Mouse (Mus musculus) small intestine, adult 2 months (tissue): ENCODE results near the gene Samd4. TPM values are rescaled to one million over a fixed set of nuclear protein-coding genes. Genes with fewer than 3 reads are reported as not detected.

Source experiments
- H3K27ac ChIP-seq: fragments of 200-500 bp; 2 replicates; pipeline ENCODE4 v1.5.1; 2012; ENCODE audit warnings: low read depth, low read length, control low read depth, inconsistent platforms; ENCODE audit not compliant: insufficient read depth
- H3K27me3 ChIP-seq: fragments of 200-500 bp; 2 replicates; pipeline ENCODE4 v1.6.1; 2012; ENCODE audit warnings: mild to moderate bottlenecking, moderate library complexity, low read length, inconsistent platforms; ENCODE audit not compliant: control insufficient read depth, insufficient read depth
- H3K36me3 ChIP-seq: fragments of 200-500 bp; 2 replicates; pipeline ENCODE4 v1.6.1; 2012; ENCODE audit warnings: mild to moderate bottlenecking, low read length, control low read depth, inconsistent platforms; ENCODE audit not compliant: control insufficient read depth, insufficient read depth
- H3K4me1 ChIP-seq: fragments of 200-500 bp; 2 replicates; pipeline ENCODE4 v1.6.1; 2012; ENCODE audit warnings: low read length, inconsistent platforms, mixed read lengths; ENCODE audit not compliant: control insufficient read depth, insufficient read depth, insufficient read length
- H3K4me3 ChIP-seq: fragments of 200-500 bp; 2 replicates; pipeline ENCODE4 v1.5.1; 2012; ENCODE audit warnings: low read depth, mild to moderate bottlenecking, control low read depth, inconsistent platforms, low read length, moderate library complexity
- CTCF ChIP-seq: fragments of 200-500 bp; IDR thresholded peaks from 2 replicates; pipeline ENCODE4 v1.5.1; 2012; ENCODE audit warnings: low read depth, mild to moderate bottlenecking, control low read depth, inconsistent platforms, low read length, moderate library complexity, mixed read lengths; ENCODE audit not compliant: insufficient replicate concordance, insufficient read length; ENCODE audit errors: extremely low read depth
- POLR2A ChIP-seq: fragments of 200-500 bp; IDR thresholded peaks from 2 replicates; pipeline ENCODE4 v1.6.1; 2012; ENCODE audit warnings: low read depth, mild to moderate bottlenecking, control low read depth, inconsistent platforms, low read length, moderate library complexity
- WGBS: fragments of 180-500 bp; shearing (Covaris S2); methylation state at CpG from one replicate; pipeline ENCODE4 v1.1.7; 2018; 5-methylcytosine and 5-hydroxymethylcytosine counted together
- polyA plus RNA-seq: library from polyadenylated mRNA; depleted of rRNA; stranded (reverse); fragments of >200 nt; gene quantifications from 2 replicates; pipeline ENCODE4 v1.2.3, GENCODE M21; 2012

Gene Samd4
- polyA plus RNA-seq, 1 experiment = 3.2 TPM

- Histone ChIP-seq H3K27me3 (no peaks in the 10 kb centered on the region), H3K4me3 (no peak overlapping the region), H3K4me1 (0 out of 2 replicates have a peak, but pooled peaks cover 2% of the 10 kb centered on the region), H3K27ac (no peak overlapping the region), H3K36me3 (no peaks in the 10 kb centered on the region)
- no peak for TF ChIP-seq CTCF
- no peak for TF ChIP-seq POLR2A
- 81% methylated on average over 9 of the region's 9 CpGs for WGBS
Measured at GRCm38 (mm10) chr14:46921178-46921975, 38.7 kb downstream of the Samd4 start.

DNA sequence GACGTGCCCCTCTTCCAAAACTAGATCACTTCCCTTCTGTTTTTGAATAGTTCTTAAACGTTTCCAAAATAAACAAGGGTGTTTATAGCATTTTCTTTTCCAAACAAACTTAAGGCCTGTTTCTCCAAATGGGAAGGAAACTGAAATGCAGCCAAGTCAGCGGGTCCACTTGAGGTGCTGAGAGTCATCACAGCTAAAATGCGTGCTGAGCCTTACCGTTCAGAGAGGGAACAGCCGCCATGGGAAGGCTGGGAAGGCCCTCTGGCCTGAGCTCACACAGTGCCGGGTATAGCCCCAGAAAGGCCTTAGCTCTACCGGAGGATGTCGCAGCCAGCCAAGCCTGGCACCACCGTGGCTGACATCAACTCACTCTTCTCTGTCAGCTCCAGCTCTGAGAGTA is 41.3 kb downstream of the Samd4 start:
- Histone ChIP-seq H3K4me1 (0 out of 2 replicates have a peak, but pooled peaks cover 2% of the 10 kb centered on the region), H3K4me3 (no peak overlapping the region), H3K36me3 (no peaks in the 10 kb centered on the region), H3K27ac (peak overlapping the region; percentile 9; the same call in 1 of the 2 replicates), H3K27me3 (no peaks in the 10 kb centered on the region)
- WGBS = 64% methylated on average over 10 of the region's 10 CpGs
- TF ChIP-seq POLR2A = no peak
- TF ChIP-seq CTCF = no peak

DNA sequence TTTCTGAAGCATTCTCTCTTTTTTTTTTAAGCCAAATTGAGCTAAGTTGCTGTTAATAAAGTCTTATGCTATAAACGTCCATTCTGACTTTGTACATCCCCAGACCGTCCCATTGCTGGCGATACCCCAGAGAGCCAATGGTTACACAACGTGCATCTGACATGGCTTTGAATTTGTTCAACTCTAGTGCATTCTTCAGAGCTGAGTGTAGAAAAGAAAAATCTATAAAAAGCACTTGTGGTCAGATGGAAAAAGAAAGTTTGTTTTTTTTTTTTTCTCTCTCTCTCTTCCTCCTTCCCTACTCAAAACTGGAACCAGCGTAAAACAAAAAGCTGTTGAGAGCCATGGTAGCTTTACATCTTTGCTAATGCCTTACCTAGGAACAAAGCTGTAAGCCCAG is 41.8 kb downstream of the Samd4 start:
- 0 out of 2 replicates have a peak, but pooled peaks cover 2% of the 10 kb centered on the region for H3K4me1 ChIP-seq
- no peaks in the 10 kb centered on the region for H3K36me3 ChIP-seq
- no peaks in the 10 kb centered on the region for H3K27me3 ChIP-seq
- TF ChIP-seq CTCF (no peak), POLR2A (no peak)
- H3K27ac ChIP-seq = 0 out of 2 replicates have a peak overlapping the region, but pooled peaks have one; percentile 9
- 68% methylated on average over 5 of the region's 5 CpGs for WGBS
- H3K4me3 ChIP-seq = no peak overlapping the region

- TF ChIP-seq CTCF (no peak), POLR2A (no peak)
- 89% methylated on average over 6 of the region's 6 CpGs for WGBS
- no peak overlapping the region for H3K27ac ChIP-seq
Measured at GRCm38 (mm10) chr14:46928556-46928955, 45.9 kb downstream of the Samd4 start.

DNA sequence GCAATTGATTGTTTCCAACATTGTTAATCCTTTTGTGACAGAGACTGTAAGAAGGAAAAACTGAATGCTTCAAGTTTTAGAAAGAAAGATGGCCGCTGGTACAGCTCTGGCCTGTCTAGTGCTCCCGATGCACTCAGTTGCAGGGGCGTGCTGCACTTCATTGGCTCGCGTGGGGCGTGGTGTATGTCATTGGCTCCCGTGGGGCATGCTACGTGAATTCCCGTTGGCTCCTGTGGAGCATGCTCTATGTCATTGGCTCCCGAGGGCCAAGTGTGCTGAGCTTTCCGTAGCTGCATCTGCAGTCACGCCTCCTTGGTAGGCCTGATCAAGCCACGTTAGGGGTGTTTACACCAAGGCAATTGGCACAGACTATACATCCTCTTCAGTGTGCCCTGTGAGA is 49.5 kb downstream of the Samd4 start:
- no peak overlapping the region for H3K27ac ChIP-seq
- WGBS = 78% methylated on average over 13 of the region's 13 CpGs
- TF ChIP-seq CTCF (no peak), POLR2A (no peak)
- no peaks in the 10 kb centered on the region for H3K36me3 ChIP-seq
- H3K4me1 ChIP-seq = no peaks in the 10 kb centered on the region
- H3K4me3 ChIP-seq = no peak overlapping the region
- no peaks in the 10 kb centered on the region for H3K27me3 ChIP-seq

More at GRCm38 (mm10) chr14:46928556-46928955, 45.9 kb downstream of the Samd4 start:
- Histone ChIP-seq H3K4me1 (0 out of 2 replicates have a peak, but pooled peaks cover 1% of the 10 kb centered on the region), H3K36me3 (no peaks in the 10 kb centered on the region), H3K27me3 (no peaks in the 10 kb centered on the region), H3K4me3 (no peak overlapping the region)

DNA sequence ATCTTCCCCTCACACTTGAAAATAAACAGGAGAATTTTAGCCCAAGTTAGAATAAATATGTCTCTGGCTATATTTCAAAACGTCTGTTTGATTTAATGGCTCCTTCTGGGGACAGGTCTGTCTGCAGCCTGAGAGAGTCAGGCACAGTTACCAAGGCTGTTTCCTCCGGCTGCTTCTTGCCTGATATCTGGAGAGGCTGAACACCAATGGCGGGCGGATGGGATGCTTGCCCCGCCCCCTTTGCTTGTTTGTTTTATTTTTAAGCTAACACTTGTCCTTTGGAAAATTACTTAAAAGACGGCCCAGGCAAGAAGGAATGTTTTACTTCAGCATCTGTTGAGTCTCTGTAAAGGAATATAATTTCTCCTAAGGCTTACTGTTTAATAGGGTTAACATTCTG is 50.1 kb downstream of the Samd4 start:
- H3K4me1 ChIP-seq = no peaks in the 10 kb centered on the region
- WGBS = 22% methylated on average over 6 of the region's 6 CpGs
- no peaks in the 10 kb centered on the region for H3K27me3 ChIP-seq
- H3K4me3 ChIP-seq = no peak overlapping the region
- H3K27ac ChIP-seq = no peak overlapping the region
- H3K36me3 ChIP-seq = no peaks in the 10 kb centered on the region
- TF ChIP-seq CTCF = no peak
- no peak for TF ChIP-seq POLR2A

DNA sequence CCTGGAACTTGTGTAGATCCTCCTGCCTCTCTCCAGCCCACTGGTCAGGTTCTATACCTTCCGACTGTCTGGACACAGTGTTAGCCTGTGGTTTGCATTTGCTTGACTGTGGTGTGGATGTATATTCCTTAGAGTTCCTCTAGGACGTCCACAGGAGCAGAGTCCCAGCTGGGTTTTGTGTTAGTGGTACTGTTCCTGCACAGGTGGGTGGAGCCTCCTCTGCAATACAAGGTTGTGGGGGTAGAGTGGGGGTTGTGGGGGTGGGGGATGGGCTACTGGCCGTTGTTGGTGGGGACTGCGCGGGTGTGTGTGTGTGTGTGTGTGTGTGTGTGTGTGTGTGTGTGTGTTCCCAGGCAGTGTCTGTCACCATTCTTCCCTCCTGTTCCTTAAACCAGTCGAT is 58.4 kb downstream of the Samd4 start:
- 43% methylated on average over 6 of the region's 6 CpGs for WGBS
- H3K27ac ChIP-seq = no peak overlapping the region

More for the DNA sequence above, 58.4 kb downstream of the Samd4 start:
- TF ChIP-seq CTCF (no peak), POLR2A (no peak)
- H3K36me3 ChIP-seq = no peaks in the 10 kb centered on the region
- no peaks in the 10 kb centered on the region for H3K27me3 ChIP-seq
- no peak overlapping the region for H3K4me3 ChIP-seq
- no peaks in the 10 kb centered on the region for H3K4me1 ChIP-seq
